Mouse (Mus musculus) liver, adult 2 months (tissue): ENCODE data around the gene Hnf4a.

ENCODE experiments used
- CTCF ChIP-seq: fragments of 200-500 bp; IDR thresholded peaks from 2 replicates; pipeline ENCODE4 v1.5.1; 2011; ENCODE audit warnings: low read depth, low read length, control low read depth
- POLR2A ChIP-seq: fragments of 200-500 bp; IDR thresholded peaks from 2 replicates; pipeline ENCODE4 v1.6.1; 2011; ENCODE audit warnings: low read length, control low read depth; ENCODE audit not compliant: insufficient read depth; ENCODE audit errors: extremely low read depth

DNA sequence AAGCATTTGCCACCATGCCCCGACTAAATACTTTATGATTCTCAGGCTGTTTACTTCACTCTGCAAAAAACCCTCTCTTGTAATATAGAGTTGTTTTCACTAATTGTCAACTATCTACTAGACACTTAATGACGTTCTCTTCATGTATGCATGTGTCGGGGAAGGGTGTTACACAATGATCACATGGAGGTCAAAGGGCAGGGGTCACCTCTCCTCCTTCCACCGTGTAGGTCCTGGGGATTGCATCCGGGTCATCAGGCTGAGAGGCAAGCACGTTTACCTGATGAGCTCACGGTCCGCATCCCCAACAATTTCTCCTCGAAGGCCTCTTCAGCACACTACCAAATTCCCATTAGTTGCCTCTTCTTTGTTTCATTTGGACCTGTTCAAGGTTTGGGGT lies 26.6 kb downstream of the Hnf4a start:
- TF ChIP-seq CTCF (no peak), POLR2A (no peak)
